Mouse (Mus musculus) C2C12 (cell line): ENCODE measurements around the gene Scrg1.

Experiments used
- CTCF ChIP-seq: IDR thresholded peaks from one replicate; pipeline ENCODE4 v1.5.1; 2011; ENCODE audit not compliant: control insufficient read depth, insufficient read depth, insufficient read length
- USF1 ChIP-seq: IDR thresholded peaks from one replicate; pipeline ENCODE4 v1.6.1; 2011; ENCODE audit warnings: low read depth, mild to moderate bottlenecking, control low read depth, moderate library complexity

GRCm38 (mm10) chr8:57443289-57443688, 12.4 kb upstream of the Scrg1 start:
- TF ChIP-seq USF1 (no peak), CTCF (no peak)
